Mouse (Mus musculus): Measurements from ENCODE around the gene 4930518I15Rik.
"Not testable (repeated sequence)": the region's sequence is repeated elsewhere in the genome, so short reads cannot be mapped to it uniquely, and the experiment has no call there.

4930518I15Rik gene

DNA sequence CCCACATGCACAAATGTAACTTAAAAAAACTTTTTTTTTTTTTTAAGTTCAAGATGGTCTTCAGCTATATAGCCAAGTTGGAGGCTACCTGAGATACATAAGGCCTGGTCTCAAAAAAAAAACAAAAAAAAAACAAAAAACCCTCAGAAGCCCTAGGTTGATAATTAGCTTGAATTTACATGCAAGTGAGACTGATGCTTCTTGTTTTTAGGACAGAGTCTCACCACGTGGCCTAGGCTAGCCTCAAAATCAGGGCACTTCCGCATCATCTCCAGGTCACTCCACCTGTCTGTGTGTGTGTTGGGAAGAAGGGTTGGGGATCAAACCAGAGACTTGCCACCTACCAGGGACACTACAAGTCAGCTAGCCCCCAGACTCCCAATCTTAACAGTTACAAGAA lies at the start of gene 4930518I15Rik:
Gene 4930518I15Rik (minus strand): TSS at position 112 of the 400 bp plus-strand sequence.
- DNase-seq (ENCODE audit: low read depth, low spot score): no peak

DNA sequence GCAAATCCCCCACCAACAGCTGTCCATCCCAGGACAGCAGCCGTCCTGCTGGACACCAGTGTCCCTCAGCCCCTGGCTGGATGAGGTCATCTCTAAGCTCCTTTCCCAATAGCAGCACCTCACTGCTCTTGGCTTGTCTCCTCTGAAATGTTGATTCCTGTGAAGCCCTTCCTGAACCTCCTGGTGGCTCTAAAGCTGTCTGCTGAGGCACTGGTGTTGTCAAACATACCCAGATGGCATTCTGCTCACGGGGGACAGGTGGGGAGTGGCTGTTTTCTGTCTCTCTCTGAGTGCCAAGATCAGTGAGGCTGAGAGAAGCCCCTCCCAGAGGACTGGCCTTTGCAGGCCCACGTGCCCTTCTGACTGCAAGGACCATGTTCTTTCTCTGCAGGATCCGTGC lies 48.2 kb upstream of the 4930518I15Rik start:
- DNase-seq (ENCODE audit: low read depth, low spot score): not testable (repeated sequence)

GRCm38 (mm10) chr2:156904976-156905717 lies 47.4 kb upstream of the 4930518I15Rik start:
- peak; percentile 66 for DNase-seq (ENCODE audit: low read depth, low spot score)

- DNase-seq (ENCODE audit: low read depth, low spot score): no peak
Measured at GRCm38 (mm10) chr2:156903367-156903766, 45.6 kb upstream of the 4930518I15Rik start.

GRCm38 (mm10) chr2:156902411-156902810 lies 44.7 kb upstream of the 4930518I15Rik start:
- DNase-seq (ENCODE audit: low read depth, low spot score): not testable (repeated sequence)

DNA sequence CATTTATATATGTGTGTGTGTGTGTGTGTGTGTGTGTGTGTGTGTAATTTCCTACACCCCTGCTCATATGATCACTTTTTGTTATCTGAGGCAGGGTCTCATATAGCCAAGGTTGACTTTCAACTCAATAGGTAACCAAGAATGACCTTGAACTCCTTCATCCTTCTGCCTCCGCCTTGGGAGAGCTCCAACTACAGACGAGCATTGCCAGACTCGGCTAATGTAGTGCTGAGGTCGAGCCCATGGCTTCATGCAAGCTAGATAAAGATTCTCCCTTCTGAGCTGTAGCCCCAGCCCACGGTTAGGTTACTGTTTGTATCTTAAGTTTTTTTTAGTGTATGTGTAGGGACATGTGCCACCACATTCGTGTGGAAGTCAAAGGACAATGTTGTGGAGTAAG lies 44.1 kb upstream of the 4930518I15Rik start:
- DNase-seq (ENCODE audit: low read depth, low spot score): no peak

DNA sequence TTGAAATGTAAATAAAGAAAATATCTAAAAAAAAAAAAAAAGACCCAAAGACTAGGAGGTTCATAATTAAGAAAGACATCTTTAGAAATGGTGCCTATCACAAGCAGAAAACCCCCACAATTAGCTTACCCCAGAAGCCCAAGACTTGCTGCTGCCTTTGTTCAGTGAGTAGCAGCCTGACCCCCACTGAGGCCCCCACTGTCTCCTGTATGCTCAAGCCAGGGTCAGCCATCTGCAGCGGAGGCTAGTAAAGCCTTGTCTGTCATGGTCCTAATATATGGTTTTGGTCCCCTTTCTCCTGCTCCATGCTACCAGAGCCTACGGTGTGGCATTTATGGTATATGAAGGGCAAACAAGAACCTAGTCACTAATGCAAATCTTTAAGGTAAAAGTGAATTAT lies 43.6 kb upstream of the 4930518I15Rik start:
- DNase-seq (ENCODE audit: low read depth, low spot score): no peak

GRCm38 (mm10) chr2:156899184-156899583 lies 41.4 kb upstream of the 4930518I15Rik start:
- DNase-seq (ENCODE audit: low read depth, low spot score): no peak

DNA sequence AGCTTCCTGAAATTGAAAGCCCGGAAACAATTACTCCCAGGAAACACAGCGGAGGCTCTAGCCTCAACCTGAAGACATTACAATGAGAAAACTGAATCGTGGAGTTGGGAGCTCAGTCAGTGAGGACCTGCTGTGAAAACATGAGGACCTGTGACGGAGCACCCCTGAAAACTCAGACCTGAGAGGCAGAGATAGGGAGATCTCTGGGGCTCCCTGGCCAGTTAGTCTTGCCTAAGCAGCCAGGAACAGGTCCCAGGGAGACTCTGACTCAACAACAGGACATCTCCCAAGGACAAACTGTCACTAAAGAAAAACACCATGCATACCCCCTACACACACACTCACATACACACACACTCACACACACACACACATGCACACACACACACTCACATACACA lies 40.6 kb upstream of the 4930518I15Rik start:
- no peak for DNase-seq (ENCODE audit: low read depth, low spot score)

DNA sequence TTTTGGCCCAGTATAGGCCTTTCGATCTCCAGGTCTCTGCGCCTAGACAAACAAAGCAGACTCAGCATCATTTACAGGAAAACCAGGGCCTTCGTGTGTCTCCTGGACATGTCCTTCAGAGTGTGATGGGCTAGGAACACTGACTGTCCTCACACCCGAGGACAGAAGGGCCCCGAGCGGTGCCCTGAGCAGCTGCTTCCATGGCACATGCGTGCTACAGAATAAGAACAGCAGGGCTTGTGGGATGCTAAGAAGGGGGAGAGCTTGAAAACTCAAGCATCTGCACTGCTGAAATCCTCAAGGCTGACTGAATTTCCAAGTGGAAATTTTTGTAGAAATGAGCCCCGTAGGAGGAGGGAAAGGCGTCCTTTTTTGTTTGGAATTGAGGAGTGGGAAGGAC lies 39.3 kb upstream of the 4930518I15Rik start:
- DNase-seq (ENCODE audit: low read depth, low spot score): no peak

- no peak for DNase-seq (ENCODE audit: low read depth, low spot score)
Measured at GRCm38 (mm10) chr2:156896384-156896914, 38.7 kb upstream of the 4930518I15Rik start.

DNA sequence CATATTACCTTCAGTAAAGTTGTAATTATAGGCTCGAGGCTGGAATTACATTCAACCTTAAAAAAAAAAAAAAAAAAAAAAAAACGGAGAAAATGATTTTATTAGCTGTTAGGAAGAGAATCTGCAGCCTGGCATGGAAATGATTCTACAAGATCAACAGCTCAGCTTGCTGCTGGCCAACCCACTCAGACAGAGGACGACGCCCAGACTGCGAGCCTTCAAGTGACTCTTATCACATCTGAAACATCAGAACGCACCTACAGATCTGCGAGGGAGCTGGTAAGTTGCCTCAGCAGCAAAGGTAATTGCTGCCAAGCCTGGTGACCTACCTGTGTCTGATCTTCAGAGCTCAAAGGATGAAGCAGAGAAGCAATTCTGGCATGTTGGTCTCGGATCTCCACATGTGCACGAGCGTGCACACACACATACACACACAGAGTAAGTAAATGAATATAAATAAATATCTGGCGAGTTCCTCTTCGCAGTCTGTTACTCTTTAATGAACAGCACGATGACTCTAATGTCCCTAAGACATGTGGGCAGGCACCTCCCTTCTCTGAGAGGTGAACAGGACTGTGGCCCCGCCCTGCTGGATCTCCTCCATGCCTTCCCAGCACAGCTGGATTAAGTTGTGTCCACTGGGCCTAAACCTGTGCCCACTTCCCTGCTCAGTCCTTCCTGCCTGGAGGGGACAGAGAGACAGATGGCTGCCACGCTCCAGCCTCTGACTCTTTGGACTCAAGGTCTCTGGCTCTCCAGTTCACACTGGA lies 36.9 kb upstream of the 4930518I15Rik start:
- DNase-seq (ENCODE audit: low read depth, low spot score): no peak

- DNase-seq (ENCODE audit: low read depth, low spot score): no peak
Measured at GRCm38 (mm10) chr2:156892821-156893220, 35.1 kb upstream of the 4930518I15Rik start.

DNA sequence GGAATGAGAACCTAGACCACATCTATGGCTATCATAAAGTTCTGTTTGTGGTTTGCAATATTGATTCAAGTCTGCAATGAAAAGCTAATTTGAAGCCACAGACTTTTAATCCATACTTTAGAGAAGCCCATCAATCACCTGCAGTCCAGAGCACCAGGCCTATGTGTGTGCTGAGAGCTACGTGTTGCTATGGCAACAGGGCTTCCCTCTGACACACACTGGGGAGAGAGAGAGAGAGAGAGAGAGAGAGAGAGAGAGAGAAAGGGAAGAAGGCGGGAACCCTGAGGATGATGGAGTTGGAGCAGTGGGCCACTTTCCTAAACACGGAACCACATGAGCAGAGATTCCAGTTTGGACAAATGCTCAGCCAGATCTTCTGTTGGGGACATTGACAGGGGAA lies 34.5 kb upstream of the 4930518I15Rik start:
- DNase-seq (ENCODE audit: low read depth, low spot score): peak; percentile 41

GRCm38 (mm10) chr2:156888490-156888889 lies 30.7 kb upstream of the 4930518I15Rik start:
- no peak for DNase-seq (ENCODE audit: low read depth, low spot score)

DNA sequence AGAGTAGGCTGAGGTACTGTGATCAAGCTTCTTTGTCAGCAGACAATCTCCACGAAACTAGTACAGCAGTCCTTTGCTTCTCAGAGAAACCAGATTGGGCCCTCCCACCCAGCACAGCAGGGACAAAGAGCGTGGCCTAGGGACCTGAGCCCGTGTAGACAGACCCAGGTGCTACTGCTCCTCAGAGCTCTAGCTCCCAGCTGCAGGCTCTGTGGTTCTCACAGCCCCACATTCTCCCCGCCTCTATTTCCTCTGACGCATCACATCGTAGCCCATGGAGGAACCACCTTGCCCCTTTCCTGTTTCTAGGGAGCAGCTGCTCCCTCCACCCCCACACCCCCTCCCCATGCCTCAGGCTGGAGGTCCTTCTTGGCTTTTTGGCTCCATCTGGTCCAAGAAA lies 29.3 kb upstream of the 4930518I15Rik start, which contains the start of gene Sla2:
Gene Sla2 (minus strand): TSS at position 176 of the 400 bp plus-strand sequence.
- DNase-seq (ENCODE audit: low read depth, low spot score): no peak

DNA sequence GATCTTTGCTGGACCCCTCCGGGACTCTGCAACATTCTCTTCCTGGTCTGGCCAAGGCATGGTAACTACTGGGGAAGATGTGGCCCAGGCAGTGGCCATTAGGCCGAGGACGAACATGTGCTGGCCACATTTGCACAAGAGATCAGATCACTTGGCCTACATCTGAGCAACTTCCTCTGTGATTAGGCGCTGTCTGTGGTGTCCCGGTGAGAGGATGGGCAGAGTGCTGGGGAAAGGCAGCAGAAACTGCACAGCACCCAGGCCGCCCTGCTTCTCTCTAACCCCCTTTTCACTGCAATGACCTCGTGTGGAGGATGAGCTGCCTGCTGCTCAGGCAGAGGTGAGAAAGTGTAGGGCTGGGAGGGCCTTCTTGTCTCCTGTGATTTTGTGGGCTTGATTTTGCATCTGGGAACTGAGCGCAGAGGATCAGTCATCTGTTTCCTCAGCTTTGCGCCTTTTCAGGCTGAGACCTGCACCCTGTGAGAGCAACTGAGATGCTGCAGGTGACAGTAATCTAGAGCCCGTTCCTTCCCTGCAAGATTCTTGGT lies 28.4 kb upstream of the 4930518I15Rik start:
- DNase-seq (ENCODE audit: low read depth, low spot score): no peak

DNA sequence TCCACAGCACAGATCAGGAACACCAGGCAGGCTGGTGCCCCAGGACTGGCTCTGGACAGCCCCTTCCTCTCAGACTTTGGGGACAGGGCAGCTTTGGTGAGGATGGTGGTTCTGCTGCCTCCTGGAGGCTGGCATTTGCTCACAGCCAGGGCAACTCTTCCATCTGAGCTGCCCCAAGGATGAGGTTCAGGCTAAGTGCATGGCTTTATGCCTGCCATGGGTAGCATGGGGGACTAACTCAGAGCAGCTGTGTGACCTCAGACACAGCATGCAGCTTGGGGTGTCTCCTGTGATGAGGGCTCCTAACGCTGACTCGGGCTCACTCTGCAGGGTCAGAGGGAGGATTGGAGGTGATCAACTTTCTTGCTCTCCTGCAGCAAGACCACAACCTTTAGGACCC lies 27.9 kb upstream of the 4930518I15Rik start:
- not testable (repeated sequence) for DNase-seq (ENCODE audit: low read depth, low spot score)

GRCm38 (mm10) chr2:156884396-156885211 lies 26.9 kb upstream of the 4930518I15Rik start:
- DNase-seq (ENCODE audit: low read depth, low spot score): no peak

GRCm38 (mm10) chr2:156882431-156883001 lies 24.8 kb upstream of the 4930518I15Rik start:
- DNase-seq (ENCODE audit: low read depth, low spot score): no peak

GRCm38 (mm10) chr2:156879541-156879940 lies 21.8 kb upstream of the 4930518I15Rik start:
- DNase-seq (ENCODE audit: low read depth, low spot score): no peak
